Mouse (Mus musculus) heart, adult 2 months (tissue): ENCODE measurements around the gene Svop.

Experiments
- CTCF ChIP-seq: fragments of 200-600 bp; IDR thresholded peaks from 2 replicates; pipeline ENCODE4 v1.8.1; 2022; ENCODE audit warnings: antibody characterized with exemption, mild to moderate bottlenecking, moderate library complexity
- POLR2A ChIP-seq: fragments of 200-500 bp; IDR thresholded peaks from 2 replicates; pipeline ENCODE4 v1.6.1; 2011; ENCODE audit warnings: mild to moderate bottlenecking, low read depth, low read length, control low read depth; ENCODE audit not compliant: insufficient read depth

GRCm38 (mm10) chr5:114024885-114025284 is 66.5 kb downstream of the Svop start:
- TF ChIP-seq CTCF (no peak), POLR2A (no peak)
